Mouse (Mus musculus) R1 (cell line): ENCODE data around the gene Olfr345.

Experiments
- DNase-seq: peaks from one replicate; pipeline ENCODE4 v3.0.0-alpha.2; 2018; ENCODE audit warnings: low read depth, low spot score

Olfr345 gene

DNA sequence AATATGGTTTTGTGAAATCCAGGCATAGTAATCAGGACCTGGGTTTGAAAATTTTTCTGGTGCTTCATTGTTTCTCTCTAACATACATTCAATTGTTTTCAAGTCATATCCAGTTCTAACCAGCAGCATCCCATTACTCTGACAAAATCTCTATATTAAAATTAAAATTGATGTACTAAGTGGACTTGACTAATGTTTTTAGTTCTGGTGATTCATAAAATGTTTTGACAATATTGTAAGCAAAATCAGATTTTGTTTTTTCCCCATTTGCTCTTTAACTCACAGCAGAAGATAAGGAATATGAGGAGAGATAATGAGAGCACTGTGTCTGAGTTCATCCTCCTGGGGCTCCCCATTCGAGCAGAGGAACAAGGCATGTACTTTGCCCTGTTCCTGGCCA, at the start of gene Olfr345:
TSS of gene Olfr345 (plus strand) at position 301 of the 400 bp plus-strand sequence.
- DNase-seq, result no peak

- DNase-seq, result no peak
Observed at GRCm38 (mm10) chr2:36685488-36685887, 45.6 kb downstream of the Olfr345 start, which contains the start of gene Olfr346. Gene Olfr346, plus strand, starts transcription at chr2:36685788.
